Mouse (Mus musculus) midbrain, embryonic 12.5 days (tissue): ENCODE measurements at regions not wholly inside any gene's neighbourhood (a gene's known extent, or its start where the extent isn't known, plus 50 kb on each side); places are given as distances from the start of the nearest gene placed in this dataset.
"Not testable (repeated sequence)": the region's sequence is repeated elsewhere in the genome, so short reads cannot be mapped to it uniquely, and the experiment has no call there.

Experiments used
- ATAC-seq: fragments of 200-750 bp; cut with Nextera tagmentation; 2 replicates; pipeline ENCODE4 v1.8.0; 2017; ENCODE audit warnings: low read depth, moderate TSS enrichment, moderate library complexity; ENCODE audit not compliant: low FRiP score
- H3K27ac ChIP-seq: fragments of 300-500 bp; sonication (generic); replicated peaks from 2 replicates; pipeline ENCODE4 v1.5.1; 2016; ENCODE audit warnings: mild to moderate bottlenecking
- H3K27me3 ChIP-seq: fragments of 300-500 bp; sonication (generic); 2 replicates; pipeline ENCODE4 v1.6.1; 2016; ENCODE audit warnings: mild to moderate bottlenecking
- H3K36me3 ChIP-seq: fragments of 300-500 bp; sonication (generic); 2 replicates; pipeline ENCODE4 v1.6.1; 2016
- H3K4me1 ChIP-seq: fragments of 300-500 bp; sonication (generic); 2 replicates; pipeline ENCODE4 v1.6.1; 2016
- H3K4me2 ChIP-seq: fragments of 300-500 bp; sonication (generic); replicated peaks from 2 replicates; pipeline ENCODE4 v1.6.1; 2016; ENCODE audit warnings: mild to moderate bottlenecking, moderate library complexity
- H3K4me3 ChIP-seq: fragments of 300-500 bp; sonication (generic); 2 replicates; pipeline ENCODE4 v1.5.1; 2016; ENCODE audit warnings: mild to moderate bottlenecking
- H3K9ac ChIP-seq: fragments of 300-500 bp; sonication (generic); replicated peaks from 2 replicates; pipeline ENCODE4 v1.6.1; 2016; ENCODE audit warnings: mild to moderate bottlenecking, moderate library complexity
- H3K9me3 ChIP-seq: fragments of 300-500 bp; sonication (generic); 2 replicates; pipeline ENCODE4 v1.6.1; 2016; ENCODE audit warnings: mild to moderate bottlenecking
- WGBS: fragments of 180-500 bp; shearing (Covaris S2); methylation state at CpG from one replicate; pipeline ENCODE4 v1.1.7; 2016; 5-methylcytosine and 5-hydroxymethylcytosine counted together

- WGBS, result 48% methylated on average over 8 of the region's 8 CpGs
- Histone ChIP-seq H3K27ac (no peak overlapping the region), H3K9ac (no peak overlapping the region)
Measured at GRCm38 (mm10) chr9:72192051-72192952, 80.6 kb upstream of the Tcf12 start.

GRCm38 (mm10) chr9:72192953-72193337, 81.3 kb upstream of the Tcf12 start:
- H3K36me3 ChIP-seq, H3K4me3 ChIP-seq, H3K9ac ChIP-seq, H3K4me1 ChIP-seq, H3K4me2 ChIP-seq, H3K9me3 ChIP-seq, H3K27ac ChIP-seq, ATAC-seq, H3K27me3 ChIP-seq: not testable (repeated sequence)
- 68% methylated on average over 1 of the region's 1 CpGs for WGBS

More at GRCm38 (mm10) chr9:72192051-72192952, 80.6 kb upstream of the Tcf12 start:
- no peaks in the 10 kb centered on the region for H3K9me3 ChIP-seq
- H3K4me2 ChIP-seq, result no peak overlapping the region
- no peak for ATAC-seq
- no peak overlapping the region for H3K4me3 ChIP-seq
- H3K36me3 ChIP-seq, result no peaks in the 10 kb centered on the region
- no peaks in the 10 kb centered on the region for H3K27me3 ChIP-seq
- H3K4me1 ChIP-seq, result 0 out of 2 replicates have a peak, but pooled peaks cover 5% of the 10 kb centered on the region

- H3K9ac ChIP-seq, result no peak overlapping the region
- H3K36me3 ChIP-seq, result no peaks in the 10 kb centered on the region
- 79% methylated on average over 3 of the region's 3 CpGs for WGBS
- no peak overlapping the region for H3K4me3 ChIP-seq
- no peaks in the 10 kb centered on the region for H3K9me3 ChIP-seq
- no peak overlapping the region for H3K27ac ChIP-seq
- no peak for ATAC-seq
- H3K27me3 ChIP-seq, result no peaks in the 10 kb centered on the region
- H3K4me1 ChIP-seq, result 0 out of 2 replicates have a peak, but pooled peaks cover 5% of the 10 kb centered on the region
- H3K4me2 ChIP-seq, result no peak overlapping the region
Measured at GRCm38 (mm10) chr9:72195348-72195747, 79.3 kb upstream of the Zfp280d start.

GRCm38 (mm10) chr9:72196626-72197330, 77.9 kb upstream of the Zfp280d start:
- Histone ChIP-seq H3K9ac (no peak overlapping the region), H3K9me3 (no peaks in the 10 kb centered on the region), H3K4me1 (0 out of 2 replicates have a peak, but pooled peaks cover 5% of the 10 kb centered on the region), H3K27ac (no peak overlapping the region), H3K4me2 (no peak overlapping the region), H3K36me3 (no peaks in the 10 kb centered on the region), H3K27me3 (no peaks in the 10 kb centered on the region), H3K4me3 (no peak overlapping the region)
- no peak for ATAC-seq
- WGBS, result 76% methylated on average over 10 of the region's 10 CpGs

GRCm38 (mm10) chr9:72197331-72197732, 77.3 kb upstream of the Zfp280d start:
- H3K27me3 ChIP-seq, result no peaks in the 10 kb centered on the region
- no peak overlapping the region for H3K4me2 ChIP-seq
- H3K4me1 ChIP-seq, result 0 out of 2 replicates have a peak, but pooled peaks cover 2% of the 10 kb centered on the region
- WGBS, result 79% methylated on average over 11 of the region's 11 CpGs
- ATAC-seq, result no peak
- H3K27ac ChIP-seq, result no peak overlapping the region
- H3K4me3 ChIP-seq, result no peak overlapping the region
- H3K36me3 ChIP-seq, result no peaks in the 10 kb centered on the region
- H3K9ac ChIP-seq, result no peak overlapping the region
- H3K9me3 ChIP-seq, result no peaks in the 10 kb centered on the region

GRCm38 (mm10) chr9:72198976-72199375, 75.7 kb upstream of the Zfp280d start:
- no peak overlapping the region for H3K4me2 ChIP-seq
- no peaks in the 10 kb centered on the region for H3K36me3 ChIP-seq
- H3K9me3 ChIP-seq, result no peaks in the 10 kb centered on the region
- no peak overlapping the region for H3K27ac ChIP-seq
- no peak overlapping the region for H3K4me3 ChIP-seq
- no peaks in the 10 kb centered on the region for H3K4me1 ChIP-seq
- H3K27me3 ChIP-seq, result no peaks in the 10 kb centered on the region
- WGBS, result 99% methylated on average over 5 of the region's 5 CpGs
- no peak for ATAC-seq
- H3K9ac ChIP-seq, result no peak overlapping the region

- Histone ChIP-seq H3K4me1 (no peaks in the 10 kb centered on the region), H3K27ac (no peak overlapping the region), H3K4me3 (no peak overlapping the region), H3K4me2 (no peak overlapping the region), H3K36me3 (no peaks in the 10 kb centered on the region), H3K27me3 (no peaks in the 10 kb centered on the region), H3K9ac (no peak overlapping the region), H3K9me3 (no peaks in the 10 kb centered on the region)
- no peak for ATAC-seq
- 88% methylated on average over 2 of the region's 2 CpGs for WGBS
Measured at GRCm38 (mm10) chr9:72204357-72204905, 70.2 kb upstream of the Zfp280d start.

- ATAC-seq, result no peak
- H3K9ac ChIP-seq, result no peak overlapping the region
- 87% methylated on average over 7 of the region's 7 CpGs for WGBS
Measured at GRCm38 (mm10) chr9:72205815-72206214, 68.8 kb upstream of the Zfp280d start.

GRCm38 (mm10) chr9:72206911-72207310, 67.7 kb upstream of the Zfp280d start:
- no peaks in the 10 kb centered on the region for H3K9me3 ChIP-seq
- no peak overlapping the region for H3K4me3 ChIP-seq
- H3K4me1 ChIP-seq, result no peaks in the 10 kb centered on the region
- no peaks in the 10 kb centered on the region for H3K36me3 ChIP-seq
- H3K9ac ChIP-seq, result no peak overlapping the region
- 76% methylated on average over 2 of the region's 2 CpGs for whole genome bisulfite sequencing
- H3K27ac ChIP-seq, result no peak overlapping the region
- H3K27me3 ChIP-seq, result no peaks in the 10 kb centered on the region
- ATAC-seq, result no peak
- no peak overlapping the region for H3K4me2 ChIP-seq

More at GRCm38 (mm10) chr9:72205815-72206214, 68.8 kb upstream of the Zfp280d start:
- Histone ChIP-seq H3K4me2 (no peak overlapping the region), H3K9me3 (no peaks in the 10 kb centered on the region), H3K36me3 (no peaks in the 10 kb centered on the region), H3K27ac (no peak overlapping the region), H3K4me3 (no peak overlapping the region), H3K4me1 (no peaks in the 10 kb centered on the region), H3K27me3 (no peaks in the 10 kb centered on the region)

GRCm38 (mm10) chr9:72208296-72208695, 66.4 kb upstream of the Zfp280d start:
- Histone ChIP-seq H3K4me1 (no peaks in the 10 kb centered on the region), H3K9ac (no peak overlapping the region), H3K9me3 (no peaks in the 10 kb centered on the region), H3K27ac (no peak overlapping the region), H3K27me3 (no peaks in the 10 kb centered on the region), H3K4me2 (no peak overlapping the region), H3K36me3 (no peaks in the 10 kb centered on the region), H3K4me3 (no peak overlapping the region)
- ATAC-seq, result no peak
- 59% methylated on average over 7 of the region's 7 CpGs for WGBS

GRCm38 (mm10) chr9:72217296-72218028, 57.2 kb upstream of the Zfp280d start:
- peaks cover 5% of the 10 kb centered on the region; the same call in 1 of the 2 replicates for H3K4me1 ChIP-seq
- no peak overlapping the region for H3K4me3 ChIP-seq
- H3K27me3 ChIP-seq, result no peaks in the 10 kb centered on the region
- no peaks in the 10 kb centered on the region for H3K36me3 ChIP-seq
- no peak overlapping the region for H3K27ac ChIP-seq
- no peak for ATAC-seq
- H3K9me3 ChIP-seq, result no peaks in the 10 kb centered on the region
- H3K4me2 ChIP-seq, result no peak overlapping the region
- H3K9ac ChIP-seq, result no peak overlapping the region
- WGBS, result 64% methylated on average over 11 of the region's 11 CpGs
